Mouse (Mus musculus) kidney, embryonic 16.5 days (tissue): ENCODE measurements around the gene Rnf111. TPM values are rescaled to one million over a fixed set of nuclear protein-coding genes. Genes with fewer than 3 reads are reported as not detected.

ENCODE experiments used
- microRNA-seq: library from miRNA; unstranded; fragments of <30 nt; microRNA quantifications from one replicate; pipeline ENCODE4, GENCODE M21; 2016
- polyA plus RNA-seq: library from polyadenylated mRNA; unstranded; fragments of >200 nt; fragmentation: Nextera tagmentation; extraction: Ambion mirVana; gene quantifications from 2 replicates; pipeline ENCODE4 v1.2.1, GENCODE M21; 2015

The Rnf111 gene
- polyA plus RNA-seq, 1 experiment from 2014 or later: 27.1 TPM

Small RNA genes lying within 50 kb of the gene (microRNA-seq; reads per million reads assigned to microRNA genes)
- gene Mir5626: 3.0 reads per million, percentile 14 among the genes with 10 or more reads in this experiment

Other genes starting within 250 kb of the Rnf111 start
- gene Ccnb2, start 82.2 kb downstream of the Rnf111 start, polyA plus RNA-seq: 221 and 223 TPM in 2 replicates
- gene Sltm, start 39.0 kb upstream of the Rnf111 start, polyA plus RNA-seq: 49.2 and 63.8 TPM in 2 replicates
- gene Gm10642, start 152.5 kb upstream of the Rnf111 start, polyA plus RNA-seq: 0.17 and 0.36 TPM in 2 replicates
- gene Mindy2, start 153.4 kb upstream of the Rnf111 start, polyA plus RNA-seq: 8.8 and 10.3 TPM in 2 replicates
- gene Adam10, start 175.3 kb upstream of the Rnf111 start, polyA plus RNA-seq: 88.7 and 90.1 TPM in 2 replicates